Mouse (Mus musculus): ENCODE results near the gene Tbc1d4. TPM values are rescaled to one million over a fixed set of nuclear protein-coding genes. Genes with fewer than 3 reads are reported as not detected.
"Not testable (repeated sequence)": the region's sequence is repeated elsewhere in the genome, so short reads cannot be mapped to it uniquely, and the experiment has no call there.

Gene Tbc1d4
- polyA plus RNA-seq, 1 experiment: 18.4 TPM

GRCm38 (mm10) chr14:101596691-101597090, 12.3 kb downstream of the Tbc1d4 start:
- TF ChIP-seq POLR2A (IDR thresholded peaks at IDR 0.05; ENCODE audit: borderline replicate concordance, low read depth, low read length) (no peak), CTCF (IDR thresholded peaks at IDR 0.05; ENCODE audit: low read depth, low read length) (no peak)

GRCm38 (mm10) chr14:101595301-101596080, 13.5 kb downstream of the Tbc1d4 start:
- peaks cover 24% of the 10 kb centered on the region for H3K4me1 ChIP-seq (ENCODE audit: control insufficient read depth, insufficient read depth, low read length)
- TF ChIP-seq CTCF (IDR thresholded peaks at IDR 0.05; ENCODE audit: low read depth, low read length): no peak
- no peak for TF ChIP-seq POLR2A (IDR thresholded peaks at IDR 0.05; ENCODE audit: borderline replicate concordance, low read depth, low read length)
- H3K4me3 ChIP-seq (ENCODE audit: insufficient read depth, low read length): no peak overlapping the region
- peak overlapping the region; percentile 13; the same call in 1 of the 2 replicates for H3K27ac ChIP-seq (ENCODE audit: insufficient read depth, low read depth, low read length)

More at GRCm38 (mm10) chr14:101596691-101597090, 12.3 kb downstream of the Tbc1d4 start:
- Histone ChIP-seq H3K27ac (ENCODE audit: insufficient read depth, low read depth, low read length) (no peak overlapping the region), H3K4me3 (ENCODE audit: insufficient read depth, low read length) (no peak overlapping the region), H3K4me1 (ENCODE audit: control insufficient read depth, insufficient read depth, low read length) (peaks cover 24% of the 10 kb centered on the region)

- TF ChIP-seq POLR2A (IDR thresholded peaks at IDR 0.05; ENCODE audit: borderline replicate concordance, low read depth, low read length): no peak
- no peak for TF ChIP-seq CTCF (IDR thresholded peaks at IDR 0.05; ENCODE audit: low read depth, low read length)
- Histone ChIP-seq H3K4me3 (ENCODE audit: insufficient read depth, low read length) (no peak overlapping the region), H3K27ac (ENCODE audit: insufficient read depth, low read depth, low read length) (peak overlapping the region; percentile 58), H3K4me1 (ENCODE audit: control insufficient read depth, insufficient read depth, low read length) (peaks cover 24% of the 10 kb centered on the region)
Observed at GRCm38 (mm10) chr14:101594001-101594400, 15.0 kb downstream of the Tbc1d4 start.

- H3K4me1 ChIP-seq (ENCODE audit: control insufficient read depth, insufficient read depth, low read length): peaks cover 24% of the 10 kb centered on the region
- no peak overlapping the region for H3K27ac ChIP-seq (ENCODE audit: insufficient read depth, low read depth, low read length)
- no peak for TF ChIP-seq CTCF (IDR thresholded peaks at IDR 0.05; ENCODE audit: low read depth, low read length)
- no peak for TF ChIP-seq POLR2A (IDR thresholded peaks at IDR 0.05; ENCODE audit: borderline replicate concordance, low read depth, low read length)
- no peak overlapping the region for H3K4me3 ChIP-seq (ENCODE audit: insufficient read depth, low read length)
Observed at GRCm38 (mm10) chr14:101593340-101593739, 15.7 kb downstream of the Tbc1d4 start.

DNA sequence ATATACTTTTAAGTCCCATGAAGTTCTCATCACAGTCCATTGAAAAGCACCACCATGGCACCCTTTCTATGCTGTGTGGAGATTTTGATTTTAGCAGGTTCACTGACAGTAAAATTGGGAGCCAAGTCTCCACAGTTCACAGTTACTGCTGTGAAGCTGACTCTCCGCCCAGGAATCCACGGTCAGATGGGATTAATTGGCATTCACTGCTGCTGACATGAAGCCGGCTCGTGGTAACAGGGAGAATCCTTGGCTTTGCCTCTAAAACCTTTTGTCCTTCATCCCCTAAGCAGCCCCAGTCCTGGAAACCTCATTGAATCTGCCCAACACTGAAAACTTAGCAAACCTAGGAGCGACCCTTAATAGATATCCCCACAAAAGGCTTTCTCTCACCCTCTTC, 17.9 kb downstream of the Tbc1d4 start:
- Histone ChIP-seq H3K4me1 (ENCODE audit: control insufficient read depth, insufficient read depth, low read length) (peaks cover 31% of the 10 kb centered on the region), H3K27ac (ENCODE audit: insufficient read depth, low read depth, low read length) (no peak overlapping the region), H3K4me3 (ENCODE audit: insufficient read depth, low read length) (no peak overlapping the region)
- TF ChIP-seq POLR2A (IDR thresholded peaks at IDR 0.05; ENCODE audit: borderline replicate concordance, low read depth, low read length) (no peak), CTCF (IDR thresholded peaks at IDR 0.05; ENCODE audit: low read depth, low read length) (no peak)

GRCm38 (mm10) chr14:101588209-101588991, 20.6 kb downstream of the Tbc1d4 start:
- not testable (repeated sequence) for H3K27ac ChIP-seq (ENCODE audit: insufficient read depth, low read depth, low read length); H3K4me3 ChIP-seq (ENCODE audit: insufficient read depth, low read length)
- peaks cover 17% of the 10 kb centered on the region for H3K4me1 ChIP-seq (ENCODE audit: control insufficient read depth, insufficient read depth, low read length)

GRCm38 (mm10) chr14:101587366-101588040, 21.5 kb downstream of the Tbc1d4 start:
- H3K4me3 ChIP-seq (ENCODE audit: insufficient read depth, low read length); H3K27ac ChIP-seq (ENCODE audit: insufficient read depth, low read depth, low read length): not testable (repeated sequence)
- H3K4me1 ChIP-seq (ENCODE audit: control insufficient read depth, insufficient read depth, low read length): peaks cover 17% of the 10 kb centered on the region

DNA sequence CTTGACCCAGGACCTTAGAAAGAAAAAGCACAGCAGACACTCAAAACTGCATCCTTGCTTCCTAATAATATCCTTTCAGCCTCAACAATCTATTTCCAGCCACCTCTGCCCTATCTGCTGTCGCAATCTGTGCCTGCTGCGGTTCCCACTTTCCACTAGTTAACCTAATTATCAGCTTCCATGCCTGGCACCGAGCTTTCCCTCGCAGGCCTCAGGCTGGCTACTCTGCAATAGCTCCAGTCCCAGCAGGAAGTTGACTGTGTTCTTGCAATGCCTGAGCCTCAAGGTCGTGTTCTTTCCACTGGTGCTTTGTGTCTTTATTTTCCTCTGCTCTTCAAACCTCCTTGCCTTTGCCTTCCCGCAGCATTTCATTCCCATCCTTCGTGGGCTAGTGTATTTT, 22.9 kb downstream of the Tbc1d4 start:
- Histone ChIP-seq H3K27ac (ENCODE audit: insufficient read depth, low read depth, low read length) (peak overlapping the region; percentile 24), H3K4me3 (ENCODE audit: insufficient read depth, low read length) (no peak overlapping the region), H3K4me1 (ENCODE audit: control insufficient read depth, insufficient read depth, low read length) (peaks cover 17% of the 10 kb centered on the region)
- TF ChIP-seq CTCF (IDR thresholded peaks at IDR 0.05; ENCODE audit: low read depth, low read length) (no peak), POLR2A (IDR thresholded peaks at IDR 0.05; ENCODE audit: borderline replicate concordance, low read depth, low read length) (no peak)

DNA sequence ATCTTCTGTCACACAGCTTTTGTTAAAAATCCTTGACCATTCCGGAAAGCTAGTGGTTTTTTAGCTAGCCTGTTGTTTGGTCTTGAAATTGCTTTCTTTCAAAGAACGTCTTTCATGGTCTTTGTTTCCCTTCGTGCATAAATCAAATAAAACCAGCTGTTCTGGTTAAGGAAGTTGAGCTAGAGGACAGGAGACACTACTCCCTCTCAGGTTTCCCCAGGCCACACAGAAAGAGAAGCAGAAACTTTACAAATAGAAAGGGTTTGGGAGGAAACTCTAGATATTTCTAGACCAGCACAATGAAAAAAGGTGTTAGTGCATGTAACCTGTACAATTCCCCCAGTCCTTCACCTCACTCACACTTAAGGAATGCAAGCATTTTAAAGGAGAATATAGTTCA, 33.3 kb downstream of the Tbc1d4 start:
- Histone ChIP-seq H3K27ac (ENCODE audit: insufficient read depth, low read depth, low read length) (no peak overlapping the region), H3K4me1 (ENCODE audit: control insufficient read depth, insufficient read depth, low read length) (no peaks in the 10 kb centered on the region), H3K4me3 (ENCODE audit: insufficient read depth, low read length) (no peak overlapping the region)
- TF ChIP-seq POLR2A (IDR thresholded peaks at IDR 0.05; ENCODE audit: borderline replicate concordance, low read depth, low read length) (no peak), CTCF (IDR thresholded peaks at IDR 0.05; ENCODE audit: low read depth, low read length) (no peak)

DNA sequence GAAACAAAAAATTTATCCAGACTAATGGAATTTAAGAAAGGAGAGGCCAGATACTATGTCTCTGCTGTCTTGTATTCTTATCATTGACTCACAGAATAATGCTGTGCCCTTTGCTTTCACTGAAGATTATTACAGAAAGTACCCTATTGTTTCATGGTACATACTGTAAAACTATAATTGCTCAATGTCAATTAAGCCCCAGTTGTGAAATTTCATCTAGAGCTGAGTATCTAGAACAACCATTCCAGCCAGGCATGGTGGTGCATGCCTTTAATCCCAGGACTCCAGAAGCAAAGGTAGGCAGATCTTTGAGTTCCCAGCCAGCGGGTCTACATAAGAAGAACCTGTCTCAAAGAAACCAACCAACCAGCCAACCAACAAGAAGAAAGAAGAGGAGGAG, 34.5 kb downstream of the Tbc1d4 start:
- H3K4me1 ChIP-seq (ENCODE audit: control insufficient read depth, insufficient read depth, low read length): no peaks in the 10 kb centered on the region
- TF ChIP-seq POLR2A (IDR thresholded peaks at IDR 0.05; ENCODE audit: borderline replicate concordance, low read depth, low read length): no peak
- TF ChIP-seq CTCF (IDR thresholded peaks at IDR 0.05; ENCODE audit: low read depth, low read length): no peak

More for the DNA sequence above, 34.5 kb downstream of the Tbc1d4 start:
- Histone ChIP-seq H3K4me3 (ENCODE audit: insufficient read depth, low read length) (no peak overlapping the region), H3K27ac (ENCODE audit: insufficient read depth, low read depth, low read length) (no peak overlapping the region)

Measured in bone marrow macrophage, adult 2 months (primary cell).